ENCODE assay signal across 22 mouse cellular contexts in genomic region chr14:98116627-98117026, GRCm38 (mm10). TPM values are rescaled to one million over a fixed set of nuclear protein-coding genes. Genes with fewer than 3 reads are reported as not detected.
"Had no signal": no experiment of that assay in that cellular context is flagged by ENCODE, and none has a peak within 500 bp of the region (broad histone marks: within the 10 kb centered on the region; RNA-seq: fewer than 3 reads in every experiment).

No protein-coding gene starts in this region.

- H3K9ac ChIP-seq: liver, embryonic 15.5 days; liver, postnatal 0 days; lung, embryonic 15.5 days; midbrain, embryonic 13.5 days; neural tube, embryonic 13.5 days; neural tube, embryonic 15.5 days; stomach, embryonic 15.5 days had no signal

- H3K36me3 ChIP-seq: liver, embryonic 15.5 days; lung, embryonic 15.5 days; midbrain, embryonic 13.5 days; neural tube, embryonic 13.5 days; neural tube, embryonic 15.5 days; stomach, embryonic 15.5 days had no signal

- H3K27ac ChIP-seq: liver, embryonic 15.5 days; lung, embryonic 15.5 days; macrophage; midbrain, embryonic 13.5 days; neural tube, embryonic 13.5 days; neural tube, embryonic 15.5 days; stomach, embryonic 15.5 days; stomach, postnatal 0 days had no signal

- H3K27me3 ChIP-seq: liver, embryonic 15.5 days; lung, embryonic 15.5 days; megakaryocyte, embryonic 14.5 days; midbrain, embryonic 13.5 days; neural tube, embryonic 13.5 days; neural tube, embryonic 15.5 days; stomach, embryonic 15.5 days had no signal

- H3K4me1 ChIP-seq: liver, embryonic 15.5 days; lung, embryonic 15.5 days; megakaryocyte, embryonic 14.5 days; midbrain, embryonic 13.5 days; neural tube, embryonic 13.5 days; neural tube, embryonic 15.5 days; stomach, embryonic 15.5 days had no signal

- H3K9me3 ChIP-seq: liver, embryonic 15.5 days; lung, embryonic 15.5 days; megakaryocyte, embryonic 14.5 days; midbrain, embryonic 13.5 days; neural tube, embryonic 13.5 days; neural tube, embryonic 15.5 days; stomach, embryonic 15.5 days had no signal

- H3K4me2 ChIP-seq: liver, embryonic 15.5 days; lung, embryonic 15.5 days; midbrain, embryonic 11.5 days; midbrain, embryonic 13.5 days; neural tube, embryonic 13.5 days; neural tube, embryonic 15.5 days; stomach, embryonic 15.5 days had no signal

- H3K4me3 ChIP-seq: liver, embryonic 15.5 days; lung, embryonic 15.5 days; megakaryocyte, embryonic 14.5 days; midbrain, embryonic 13.5 days; myocyte; neural tube, embryonic 13.5 days; neural tube, embryonic 15.5 days; stomach, embryonic 15.5 days had no signal

- DNase-seq: liver, postnatal 0 days; lung, adult 2 months; lung, postnatal 14 days; lung, postnatal 36 days; retina, postnatal 1 day; right cerebral cortex, adult 18-20 months; thymus, adult 2 months; thymus, postnatal 14 days; thymus, postnatal 36 days had no signal

- ATAC-seq: liver, postnatal 0 days; lung, postnatal 0 days; midbrain, embryonic 13.5 days; midbrain, embryonic 16.5 days had no signal

RNA-seq across cellular contexts. Expression of gene Dach1, which starts 52.9 kb away (rescaled TPM):
- polyA plus RNA-seq: myocyte had no signal
